Mouse (Mus musculus) adrenal gland, postnatal 36 days (tissue): ENCODE measurements around the gene Arhgap18. TPM values are rescaled to one million over a fixed set of nuclear protein-coding genes. Genes with fewer than 3 reads are reported as not detected.

Experiments
- DNase-seq, 2 experiments: peaks; one replicate each; pipeline ENCODE4 v3.0.0; 2021; ENCODE audit warnings: mixed read lengths in 1 of 2
- long read RNA-seq, 2 experiments: library from polyadenylated mRNA; stranded (forward); transcript quantifications; one replicate each; pipeline ENCODE4 v2.0.0; 2021; ENCODE audit warnings: borderline sequencing depth in 2 of 2
- total RNA-seq, 2 experiments: library from RNA; stranded (reverse); gene quantifications; 2 replicates each; pipeline ENCODE4 v1.2.3; 2021

Arhgap18 gene
- 10 to 100 TPM; 28.3 to 41.6 TPM for total RNA-seq
- long read RNA-seq, experiment 1, transcript Arhgap18-201 (15 exons, 3,651 nt): major isoform, 7 of 14 reads
- long read RNA-seq, experiment 1, partial matches to known transcripts: 1 of 14 reads
- long read RNA-seq, experiment 1, other reads (novel, unspliced or antisense): 5 of 14 reads
- long read RNA-seq, experiment 2, partial matches to known transcripts: 0 of 3 reads
- long read RNA-seq, experiment 2, other reads (novel, unspliced or antisense): 1 of 3 reads

DNA sequence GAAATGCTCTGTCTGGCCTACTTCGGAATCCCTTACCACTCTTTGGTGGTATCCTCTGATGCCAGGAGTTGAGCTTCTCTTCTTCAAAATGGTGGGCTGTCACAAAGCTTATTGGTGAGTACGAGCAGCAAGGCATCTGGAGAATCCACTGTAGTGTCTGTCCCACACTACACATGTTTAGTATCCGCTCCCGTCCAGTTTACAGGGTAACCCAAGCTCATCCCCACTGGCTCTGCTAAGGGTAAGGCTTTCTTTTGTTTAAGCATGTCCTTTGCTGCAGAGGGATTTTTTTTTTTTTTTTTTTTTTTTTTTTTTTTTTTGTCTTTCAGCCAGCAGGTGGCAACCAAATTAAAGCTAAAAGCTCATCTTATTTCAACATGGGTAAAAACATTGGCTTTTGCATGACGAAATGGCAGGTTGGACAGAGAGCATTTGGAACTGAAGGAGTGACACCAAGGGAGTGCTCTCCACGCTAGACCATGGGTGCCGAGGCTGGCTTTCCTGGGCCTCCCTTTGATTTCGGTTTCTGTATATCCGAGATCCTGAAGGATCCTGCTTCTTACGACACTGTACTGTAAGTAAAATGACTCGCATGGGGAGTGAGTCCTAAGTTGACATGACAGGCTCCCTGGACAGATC is at the start of gene Arhgap18:
Arhgap18 (plus strand) TSS at position 493 of the 639 bp plus-strand sequence.
- no peak for DNase-seq

DNA sequence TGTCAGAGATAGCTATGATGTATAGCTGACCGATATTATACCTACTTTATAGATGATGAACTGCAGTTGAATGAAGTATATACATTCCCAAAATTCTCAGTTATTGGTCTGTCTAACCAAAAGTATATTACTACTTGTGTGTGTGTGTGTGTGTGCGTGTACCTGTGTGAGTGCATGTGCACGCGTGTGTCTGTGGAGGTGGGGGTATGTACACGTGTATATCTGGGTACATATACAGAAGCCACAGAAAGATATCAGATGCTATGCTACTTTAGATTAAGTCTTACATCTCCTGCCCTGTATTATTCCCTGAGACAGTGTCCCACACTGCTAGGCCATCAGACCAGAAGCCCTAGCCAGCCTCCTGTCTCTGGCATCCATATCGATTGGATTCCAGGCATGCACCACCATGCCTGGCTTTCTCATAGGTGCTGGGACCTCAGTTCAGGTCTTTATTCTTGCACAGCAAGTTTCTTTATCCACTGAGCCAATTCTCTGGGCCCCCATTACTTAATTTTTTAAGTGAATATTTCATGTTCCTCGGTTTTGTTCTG is 42.7 kb upstream of the Arhgap18 start:
- DNase-seq: no peak

DNA sequence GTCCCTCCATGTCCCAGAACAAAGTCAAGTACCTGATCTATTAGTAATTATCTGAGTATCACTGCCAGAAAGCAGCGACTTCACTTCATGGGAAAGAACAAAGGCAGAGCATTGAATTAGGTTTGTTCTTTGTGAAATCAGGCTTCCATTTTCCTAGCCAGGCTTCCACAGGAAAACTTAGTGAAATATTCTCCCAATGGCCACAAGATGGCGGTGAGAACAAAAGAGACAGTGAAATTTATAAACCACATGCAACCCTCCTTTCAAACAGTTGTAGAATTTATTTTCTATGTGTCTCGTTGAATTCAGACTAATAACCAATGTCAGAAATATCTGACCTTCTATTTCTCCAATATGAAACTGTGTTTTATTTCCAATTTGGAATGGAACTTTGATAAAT is 42.2 kb upstream of the Arhgap18 start:
- DNase-seq: peak; percentile 5 to 45

DNA sequence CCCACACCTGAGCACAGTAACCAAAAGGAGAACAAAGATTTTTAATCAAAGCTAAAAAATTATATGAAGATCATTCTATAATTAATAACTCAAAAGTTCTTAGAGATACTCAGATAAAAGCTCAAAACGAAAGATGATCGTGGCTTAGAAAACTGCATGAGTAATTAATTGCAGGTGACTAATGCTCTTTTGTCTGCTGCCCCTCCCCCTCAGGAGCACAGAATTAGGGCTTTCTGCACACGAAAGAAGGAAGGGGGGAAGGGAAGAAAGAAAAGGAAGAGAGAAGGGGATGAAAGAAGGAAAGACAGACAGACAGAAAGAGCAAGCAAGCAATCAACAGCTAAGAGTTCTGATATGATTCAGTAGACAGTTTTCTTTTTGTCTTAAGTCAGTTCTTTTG is 39.2 kb upstream of the Arhgap18 start:
- DNase-seq: peak; percentile 14 to 53

GRCm38 (mm10) chr10:26724704-26725103 is 28.5 kb upstream of the Arhgap18 start:
- no peak for DNase-seq

DNA sequence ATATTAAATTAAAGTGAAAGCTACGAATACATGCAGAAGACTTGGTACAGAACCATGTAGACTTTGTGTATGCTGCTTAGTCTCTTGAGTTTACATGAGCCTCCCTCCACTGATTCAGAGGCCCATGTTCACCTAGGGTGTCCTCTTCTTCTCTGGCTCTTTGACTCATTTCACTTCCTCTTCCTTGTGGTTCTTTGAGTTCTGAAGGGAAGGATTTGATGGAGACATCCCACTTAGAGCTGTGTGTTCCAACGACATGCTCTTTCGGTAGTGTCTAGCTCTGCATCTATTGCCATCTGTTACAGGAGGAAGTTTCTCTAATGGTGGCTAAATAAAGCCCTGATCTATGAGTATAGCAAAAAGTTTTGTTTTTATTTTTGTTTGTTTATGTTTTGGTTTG is 28.0 kb upstream of the Arhgap18 start:
- DNase-seq: no peak

DNA sequence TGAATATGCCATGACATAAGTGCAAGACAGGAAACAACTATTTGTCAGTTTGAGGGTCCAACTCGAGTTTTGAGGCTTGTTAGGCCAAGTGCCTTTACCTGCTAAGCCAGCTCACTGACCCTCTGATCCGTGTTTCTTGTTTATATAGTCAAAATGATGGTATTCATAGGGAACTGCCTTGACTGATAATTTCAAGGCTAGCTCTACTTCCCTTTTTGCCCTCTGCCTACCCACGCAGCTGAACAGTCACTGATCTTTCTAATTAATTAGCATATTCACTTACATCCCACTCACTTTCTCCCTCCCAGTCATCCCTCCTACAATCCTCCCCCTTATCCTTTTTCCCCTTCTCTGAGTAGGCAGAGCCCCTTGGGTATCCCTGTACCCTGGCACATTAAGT is 2.4 kb upstream of the Arhgap18 start:
- DNase-seq: no peak

DNA sequence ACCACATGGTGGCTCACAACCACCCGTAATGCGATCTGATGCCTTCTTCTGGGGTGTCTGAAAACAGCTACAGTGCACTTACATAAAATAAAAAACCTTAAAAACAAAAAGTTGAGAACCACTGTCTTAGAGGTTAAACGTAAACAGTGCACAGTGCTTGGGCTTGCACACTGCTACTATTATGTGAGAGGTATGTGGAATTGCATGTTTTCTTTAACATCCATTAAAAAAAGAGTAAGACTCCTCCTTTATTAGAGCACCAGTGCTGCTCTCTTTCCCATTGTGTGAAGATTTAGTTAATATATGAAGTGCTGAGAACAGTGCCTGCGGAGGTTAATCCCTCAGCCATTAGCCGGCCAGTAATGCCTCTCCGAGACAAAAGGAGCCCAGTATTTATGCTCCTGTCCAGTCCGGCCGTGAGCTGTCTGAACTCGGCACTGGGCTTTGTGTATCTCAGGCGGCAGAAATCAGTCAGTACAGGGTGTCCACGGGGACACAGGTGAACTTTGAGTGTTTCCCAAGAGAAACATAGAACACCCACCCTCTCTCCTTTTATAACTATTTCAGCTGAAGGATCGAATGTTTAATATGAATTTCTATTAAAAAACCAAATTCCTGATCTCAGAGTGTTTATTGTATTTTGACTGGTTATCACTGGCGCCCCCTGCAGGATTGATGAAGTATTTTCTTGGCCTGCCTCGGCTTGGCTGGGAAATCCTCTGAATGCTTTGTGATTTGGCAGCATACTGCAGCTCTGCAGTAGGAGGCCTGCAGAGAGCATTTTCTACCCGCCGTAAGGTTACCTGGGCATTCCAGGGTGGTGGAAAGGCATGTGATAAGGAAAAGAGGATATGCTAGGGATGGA is 925 bp upstream of the Arhgap18 start:
- peak; percentile 60 to 65 for DNase-seq

DNA sequence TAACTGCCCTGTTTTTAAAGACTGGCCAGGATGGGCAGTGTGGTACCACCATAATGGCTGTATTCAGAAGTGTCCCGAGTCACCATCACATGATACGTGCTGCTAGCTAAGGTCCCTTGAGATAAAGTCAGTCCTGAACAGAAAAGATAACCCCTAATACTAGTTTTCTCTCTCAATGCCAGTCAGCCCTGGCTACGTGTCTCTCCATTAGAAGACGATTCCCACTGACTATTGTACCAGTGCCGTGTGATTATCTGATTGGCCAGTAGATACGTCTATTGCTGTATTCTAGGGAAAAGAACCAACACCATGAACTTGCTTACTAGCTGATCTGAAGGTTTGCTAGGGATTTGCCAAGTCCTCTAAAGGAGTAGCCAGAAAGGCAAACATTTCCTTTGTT is 785 bp downstream of the Arhgap18 start:
- DNase-seq: no peak

GRCm38 (mm10) chr10:26757231-26757630 is 4.0 kb downstream of the Arhgap18 start:
- no peak for DNase-seq

DNA sequence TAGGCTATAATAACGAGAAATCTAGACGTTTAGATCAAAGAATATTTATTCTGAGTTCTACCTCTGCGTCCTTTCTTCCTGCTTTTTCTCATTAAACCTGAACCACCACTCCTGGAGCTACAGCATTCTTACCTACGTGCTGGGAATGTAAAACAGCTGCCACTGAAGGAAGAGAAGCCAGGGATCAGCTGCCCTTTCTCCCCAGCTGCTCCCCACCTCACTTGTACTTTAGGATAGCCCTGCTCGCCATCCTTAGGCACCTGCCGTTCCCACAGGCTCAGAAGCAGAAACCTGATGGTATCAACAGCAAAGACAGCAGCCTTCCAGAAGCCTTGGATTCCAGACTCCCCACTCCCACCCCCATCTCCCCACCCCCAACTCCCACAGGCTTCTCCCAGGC is 6.2 kb downstream of the Arhgap18 start:
- no peak for DNase-seq

DNA sequence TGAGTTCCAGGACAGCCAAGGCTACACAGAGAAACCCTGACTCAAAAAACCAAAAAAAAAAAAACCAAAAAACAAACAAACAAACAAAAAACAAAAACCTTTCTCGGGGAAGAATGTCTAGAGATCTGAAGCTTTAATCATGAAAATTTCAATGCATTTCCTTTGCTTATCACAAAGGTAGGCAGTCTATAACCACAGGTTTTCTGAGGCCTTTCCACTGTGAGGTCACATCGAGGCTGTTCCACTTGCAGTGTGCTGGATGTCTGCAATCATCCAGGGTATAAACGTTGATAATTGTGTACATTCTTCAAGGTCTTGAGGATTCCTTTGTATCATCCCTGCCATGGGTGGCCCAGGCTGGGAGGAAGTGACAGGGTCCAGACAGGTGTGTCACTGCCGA is 7.9 kb downstream of the Arhgap18 start:
- DNase-seq: no peak

- no peak for DNase-seq
Measured at GRCm38 (mm10) chr10:26761991-26762903, 9.0 kb downstream of the Arhgap18 start.

- DNase-seq: no peak
Measured at GRCm38 (mm10) chr10:26767196-26767595, 14.0 kb downstream of the Arhgap18 start.

- no peak for DNase-seq
Measured at GRCm38 (mm10) chr10:26768943-26769342, 15.7 kb downstream of the Arhgap18 start.

GRCm38 (mm10) chr10:26770035-26770434 is 16.8 kb downstream of the Arhgap18 start:
- no peak for DNase-seq

GRCm38 (mm10) chr10:26771938-26772623 is 18.9 kb downstream of the Arhgap18 start:
- DNase-seq: peak; percentile 92 to 93

- peak; percentile 85 to 87 for DNase-seq
Measured at GRCm38 (mm10) chr10:26772624-26773540, 19.7 kb downstream of the Arhgap18 start.

DNA sequence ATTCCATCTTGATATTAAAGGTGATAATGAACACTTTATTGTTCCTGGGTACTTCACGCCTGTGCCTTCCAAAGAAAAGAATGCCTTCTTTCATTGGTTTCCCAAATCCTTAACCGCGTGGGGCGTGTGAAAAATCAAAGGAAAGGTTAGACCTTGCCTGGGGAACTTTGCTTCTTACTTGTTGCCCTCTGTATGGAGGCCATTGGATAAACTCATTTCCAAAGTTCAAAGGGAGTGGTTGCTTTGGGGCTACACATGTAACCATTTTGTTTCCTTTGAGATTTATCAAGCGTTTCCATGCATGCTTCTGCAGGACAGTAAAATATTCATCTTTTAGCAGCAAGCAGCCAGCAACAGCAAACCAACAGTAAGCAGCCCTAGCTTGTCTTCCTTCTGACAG is 20.3 kb downstream of the Arhgap18 start:
- no peak for DNase-seq

GRCm38 (mm10) chr10:26774266-26774665 is 21.0 kb downstream of the Arhgap18 start:
- DNase-seq: no peak
